Mouse (Mus musculus) heart, adult 2 months (tissue): ENCODE results near the gene Gm45062.

Experiments used
- CTCF ChIP-seq: fragments of 200-600 bp; IDR thresholded peaks from 2 replicates; pipeline ENCODE4 v1.8.1; 2022; ENCODE audit warnings: antibody characterized with exemption, mild to moderate bottlenecking, moderate library complexity
- EP300 ChIP-seq: fragments of 200-500 bp; IDR thresholded peaks from 2 replicates; pipeline ENCODE4 v1.6.1; 2011; ENCODE audit warnings: low read depth, low read length, control low read depth; ENCODE audit not compliant: insufficient read depth
- POLR2A ChIP-seq: fragments of 200-500 bp; IDR thresholded peaks from 2 replicates; pipeline ENCODE4 v1.6.1; 2011; ENCODE audit warnings: mild to moderate bottlenecking, low read depth, low read length, control low read depth; ENCODE audit not compliant: insufficient read depth

DNA sequence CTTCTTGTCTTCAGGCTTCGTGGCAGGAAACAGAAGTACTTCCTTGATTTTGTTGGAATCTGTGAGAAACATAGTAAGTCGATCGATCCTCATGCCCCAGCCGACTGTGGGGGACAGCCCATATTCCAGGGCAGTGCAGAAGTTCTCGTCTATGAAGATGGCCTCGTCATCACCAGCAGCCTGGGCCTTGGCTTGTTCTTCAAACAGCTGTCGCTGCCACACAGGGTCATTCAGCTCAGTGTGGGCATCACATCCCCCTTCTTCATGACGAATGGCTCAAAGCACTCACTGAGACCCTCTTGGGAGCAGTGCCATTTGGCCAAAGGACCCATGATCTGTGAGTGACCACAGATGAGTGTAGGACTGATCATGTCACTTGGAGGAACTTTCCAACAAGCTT is 118.4 kb downstream of the Gm45062 start:
- TF ChIP-seq POLR2A = no peak
- TF ChIP-seq CTCF = no peak
- TF ChIP-seq EP300 = no peak
